Comparison of ENCODE assay signal across 29 mouse cellular contexts in genomic region chr3:105797427-105797826, GRCm38 (mm10). TPM values are rescaled to one million over a fixed set of nuclear protein-coding genes. Genes with fewer than 3 reads are reported as not detected.
DNase-seq lines count a peak whose midpoint lies in the region; ATAC-seq and TF ChIP-seq lines count a peak whose summit lies in the region.
"Had no signal": no experiment of that assay in that cellular context is flagged by ENCODE, and none has a peak within 500 bp of the region (broad histone marks: within the 10 kb centered on the region; RNA-seq: fewer than 3 reads in every experiment).

No protein-coding gene starts in this region.

- WGBS in liver, embryonic 12.5 days (ENCODE audit: insufficient replicate concordance), result 68% methylated on average over 2 of the region's 2 CpGs

- intact Hi-C loops in gastrocnemius, adult 2 months (cut with DNase I), result no loop called here
- intact Hi-C loops in gastrocnemius, postnatal 36 days (cut with DNase I), result no loop called here

- no peak for DNase-seq in gastrocnemius, adult 2 months
- DNase-seq in gastrocnemius, postnatal 36 days, result no peak
- DNase-seq in layer of hippocampus, adult 11-12 months (ENCODE audit: low spot score), result no peak
- DNase-seq in kidney, postnatal 36 days, result no peak
- DNase-seq: adrenal gland, adult 2 months; cerebellum, adult 18-20 months; cerebellum, postnatal 14 days; heart, postnatal 14 days; kidney, adult 18-20 months; kidney, postnatal 14 days; layer of hippocampus, adult 9-11 months; lung, embryonic 14.5 days; lung, postnatal 4 days; right cerebral cortex, adult 18-20 months had no signal

- peaks cover 83% of the 10 kb centered on the region for H3K79me2 ChIP-seq in myocyte (ENCODE audit: control insufficient read depth, insufficient read depth)

- no peak for ATAC-seq in megakaryocyte, adult 5-6 weeks (ENCODE audit: poor library complexity, severe bottlenecking)
- ATAC-seq in liver, embryonic 12.5 days, result no peak
- ATAC-seq: CD4-positive, CD25-positive, alpha-beta regulatory T cell, adult 4 months; forebrain, embryonic 13.5 days; inflammation-experienced regulatory T-cells, adult 6 months; Patski had no signal

- no peaks in the 10 kb centered on the region for H3K9me3 ChIP-seq in megakaryocyte, embryonic 14.5 days
- H3K9me3 ChIP-seq in liver, embryonic 12.5 days (replicated peaks), result no peaks in the 10 kb centered on the region
- H3K9me3 ChIP-seq: embryonic facial prominence, embryonic 12.5 days; forebrain, embryonic 13.5 days; heart, embryonic 13.5 days; hindbrain, embryonic 13.5 days; limb, embryonic 13.5 days; neural tube, embryonic 15.5 days had no signal

- peak overlapping the region; percentile 18 for H3K9ac ChIP-seq in liver, embryonic 12.5 days
- H3K9ac ChIP-seq: embryonic facial prominence, embryonic 12.5 days; forebrain, embryonic 13.5 days; heart, embryonic 13.5 days; hindbrain, embryonic 13.5 days; limb, embryonic 13.5 days; lung, embryonic 14.5 days; neural tube, embryonic 15.5 days had no signal

- no peak for TF ChIP-seq CTCF in gastrocnemius, adult 2 months (IDR thresholded peaks at IDR 0.05)

- H3K4me1 ChIP-seq in megakaryocyte, embryonic 14.5 days, result peaks cover 52% of the 10 kb centered on the region
- peaks cover 59% of the 10 kb centered on the region for H3K4me1 ChIP-seq in liver, embryonic 12.5 days

- H3K4me3 ChIP-seq in gastrocnemius, adult 2 months, result peak overlapping the region; percentile 2; the same call in 1 of the 2 replicates
- H3K4me3 ChIP-seq in megakaryocyte, embryonic 14.5 days (replicated peaks), result peak overlapping the region; percentile 97
- H3K4me3 ChIP-seq in liver, embryonic 12.5 days, result no peak overlapping the region
- no peak overlapping the region for H3K4me3 ChIP-seq in myocyte
- H3K4me3 ChIP-seq: embryonic facial prominence, embryonic 12.5 days; forebrain, embryonic 13.5 days; heart, embryonic 13.5 days; hindbrain, embryonic 13.5 days; limb, embryonic 13.5 days; neural tube, embryonic 15.5 days had no signal

- TF ChIP-seq POLR2A in myocyte (IDR thresholded peaks at IDR 0.05; ENCODE audit: insufficient read length, low read depth), result no peak

- H3K4me2 ChIP-seq in liver, embryonic 12.5 days, result peak overlapping the region; percentile 36
- H3K4me2 ChIP-seq in myocyte (ENCODE audit: low read depth), result no peak overlapping the region
- H3K4me2 ChIP-seq: embryonic facial prominence, embryonic 12.5 days; forebrain, embryonic 13.5 days; hindbrain, embryonic 13.5 days; limb, embryonic 13.5 days; lung, embryonic 14.5 days; midbrain, embryonic 11.5 days; neural tube, embryonic 15.5 days had no signal

- peak overlapping the region; percentile 95 for H3K27ac ChIP-seq in gastrocnemius, adult 2 months
- no peak overlapping the region for H3K27ac ChIP-seq in liver, embryonic 12.5 days
- H3K27ac ChIP-seq: embryonic facial prominence, embryonic 12.5 days; forebrain, embryonic 13.5 days; heart, embryonic 13.5 days; hindbrain, embryonic 13.5 days; limb, embryonic 13.5 days; neural tube, embryonic 15.5 days; stomach, postnatal 0 days had no signal

- no peaks in the 10 kb centered on the region for H3K27me3 ChIP-seq in megakaryocyte, embryonic 14.5 days (replicated peaks)
- no peaks in the 10 kb centered on the region for H3K27me3 ChIP-seq in liver, embryonic 12.5 days (replicated peaks)
- no peaks in the 10 kb centered on the region for H3K27me3 ChIP-seq in myocyte (ENCODE audit: control insufficient read depth, insufficient read depth, insufficient read length)
- H3K27me3 ChIP-seq: embryonic facial prominence, embryonic 12.5 days; forebrain, embryonic 13.5 days; hindbrain, embryonic 13.5 days; limb, embryonic 13.5 days; neural tube, embryonic 15.5 days; Patski had no signal

- H3ac ChIP-seq in myocyte (ENCODE audit: control insufficient read depth, insufficient read length), result no peak overlapping the region

- H3K36me3 ChIP-seq in megakaryocyte, embryonic 14.5 days (replicated peaks; ENCODE audit: low read length), result peaks cover 27% of the 10 kb centered on the region
- H3K36me3 ChIP-seq in liver, embryonic 12.5 days, result no peaks in the 10 kb centered on the region
- no peaks in the 10 kb centered on the region for H3K36me3 ChIP-seq in myocyte (ENCODE audit: control insufficient read depth, insufficient read depth)
- H3K36me3 ChIP-seq: embryonic facial prominence, embryonic 12.5 days; heart, embryonic 13.5 days; hindbrain, embryonic 13.5 days; limb, embryonic 13.5 days; neural tube, embryonic 15.5 days had no signal

TF ChIP-seq in myocyte, 11 proteins besides CTCF, POLR2A, EP300 and RAD21:
- TF ChIP-seq E2F4 (IDR thresholded peaks at IDR 0.05; ENCODE audit: insufficient read depth), result no peak
- peak; percentile 6 for TF ChIP-seq TCF12 (IDR thresholded peaks at IDR 0.05; ENCODE audit: insufficient read depth, poor library complexity, severe bottlenecking)
- TF ChIP-seq SRF (IDR thresholded peaks at IDR 0.05; ENCODE audit: control insufficient read depth, insufficient read length, low read depth), result no peak
- peak; percentile 10 to 43 (median 20) for TF ChIP-seq MYOD1 (IDR thresholded peaks at IDR 0.05; ENCODE audit: control insufficient read depth in 1 of 3, insufficient read length in 2 of 3, low read depth in 2 of 3)
- no peak for TF ChIP-seq TCF3 (IDR thresholded peaks at IDR 0.05; ENCODE audit: insufficient read length, low read depth)
- TF ChIP-seq MYOG (IDR thresholded peaks at IDR 0.05; ENCODE audit: control insufficient read depth in 1 of 3, insufficient read depth in 1 of 3, insufficient read length in 2 of 3, low read depth in 2 of 3), result peak in 2 of 3 experiments; percentile 54 to 59

RNA-seq across cellular contexts. Expression of gene Rap1a, which starts 3.7 kb away (rescaled TPM):
- 100 to 1,000 TPM in 1 of 2 experiments, 10 to 100 TPM in 1; 86.7 to 101 TPM for total RNA-seq in gastrocnemius, adult 2 months (2021)
- 10 to 100 TPM; 81.0 to 87.5 TPM for total RNA-seq in gastrocnemius, postnatal 36 days (2021)
- polyA plus RNA-seq in megakaryocyte, embryonic 14.5 days (2012; ENCODE audit: insufficient read depth, low replicate concordance), result 3.2 and 38.3 TPM in 2 replicates
- total RNA-seq in megakaryocyte, adult 5-6 weeks (2015), result 278 and 301 TPM in 2 replicates
- total RNA-seq in megakaryocyte, adult 5-6 weeks (2017), result 210 and 223 TPM in 2 replicates
- polyA plus RNA-seq in liver, embryonic 12.5 days (2016; fragmentation: Nextera tagmentation; extraction: Ambion mirVana), result 114 and 122 TPM in 2 replicates
- 25.2 TPM for polyA plus RNA-seq in myocyte (2012; fragmentation: generic; extraction: Trizol)

Comparison
In these comparisons a context has a peak if more than half of its experiments do, and no peak if none do; other contexts are left out.
1. H3K4me3 ChIP-seq: peak in gastrocnemius, adult 2 months (single experiment) and megakaryocyte, embryonic 14.5 days (single experiment); none in liver, embryonic 12.5 days (single experiment) and myocyte (single experiment).